Mouse (Mus musculus) kidney, postnatal 36 days (tissue): ENCODE data around the gene Zfp526.

ENCODE experiments used
- DNase-seq, 2 experiments: peaks; one replicate each; pipeline ENCODE4 v3.0.0; 2021 to 2022; ENCODE audit warnings: mixed read lengths in 2 of 2

Zfp526 gene

GRCm38 (mm10) chr7:25221102-25221883 lies at the start of gene Zfp526:
Gene Zfp526, plus strand, starts transcription at chr7:25221425.
- DNase-seq: peak; percentile 99

GRCm38 (mm10) chr7:25172669-25173068 lies 48.6 kb upstream of the Zfp526 start:
- DNase-seq: no peak

DNA sequence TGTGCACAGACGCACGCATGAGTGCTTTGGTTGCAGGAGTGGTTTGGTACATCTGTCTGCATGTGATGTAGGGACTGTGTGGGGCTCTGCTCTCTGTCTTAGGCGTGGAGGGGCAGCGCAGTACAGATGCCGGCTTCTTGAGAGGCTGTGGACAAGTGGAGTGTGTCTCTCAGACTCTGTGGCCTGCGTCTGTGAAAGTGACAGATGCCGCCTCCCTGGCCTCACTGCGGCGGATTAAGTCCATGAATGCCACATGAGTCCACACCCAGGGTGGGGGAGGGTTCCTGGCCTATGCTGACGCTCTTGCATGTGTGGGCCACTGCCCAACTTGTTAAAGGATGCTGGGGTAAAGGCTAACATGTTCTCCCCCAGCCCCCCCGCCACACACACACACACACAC lies 46.9 kb upstream of the Zfp526 start:
- DNase-seq: no peak

DNA sequence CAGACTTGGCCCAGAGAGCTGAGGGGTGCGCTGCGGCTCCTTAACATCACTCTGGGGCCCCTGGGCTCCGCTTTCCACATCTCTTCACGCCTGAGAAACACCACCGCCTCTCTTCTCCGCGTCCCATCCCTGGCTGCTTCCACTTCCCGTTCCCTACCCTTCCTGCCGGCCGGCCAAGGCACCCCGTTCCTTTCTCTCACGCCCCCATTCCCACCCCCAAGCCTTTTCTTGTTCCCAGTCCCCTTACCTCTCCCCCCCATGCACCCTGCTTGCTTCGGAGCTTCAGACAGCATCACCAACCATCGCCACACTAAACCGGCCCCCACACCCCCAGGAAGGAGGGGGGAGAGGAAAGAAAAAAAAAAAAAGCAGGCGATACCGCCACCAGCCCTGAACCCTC lies 42.9 kb upstream of the Zfp526 start:
- no peak for DNase-seq

- DNase-seq: no peak
Observed at GRCm38 (mm10) chr7:25178787-25179605, 42.2 kb upstream of the Zfp526 start.

- DNase-seq: peak; percentile 56 to 78
Observed at GRCm38 (mm10) chr7:25179606-25180161, 41.5 kb upstream of the Zfp526 start, which contains the start of gene Pou2f2. Gene Pou2f2, minus strand, starts transcription at chr7:25179726.

- DNase-seq: no peak
Observed at GRCm38 (mm10) chr7:25180512-25180911, 40.7 kb upstream of the Zfp526 start.

DNA sequence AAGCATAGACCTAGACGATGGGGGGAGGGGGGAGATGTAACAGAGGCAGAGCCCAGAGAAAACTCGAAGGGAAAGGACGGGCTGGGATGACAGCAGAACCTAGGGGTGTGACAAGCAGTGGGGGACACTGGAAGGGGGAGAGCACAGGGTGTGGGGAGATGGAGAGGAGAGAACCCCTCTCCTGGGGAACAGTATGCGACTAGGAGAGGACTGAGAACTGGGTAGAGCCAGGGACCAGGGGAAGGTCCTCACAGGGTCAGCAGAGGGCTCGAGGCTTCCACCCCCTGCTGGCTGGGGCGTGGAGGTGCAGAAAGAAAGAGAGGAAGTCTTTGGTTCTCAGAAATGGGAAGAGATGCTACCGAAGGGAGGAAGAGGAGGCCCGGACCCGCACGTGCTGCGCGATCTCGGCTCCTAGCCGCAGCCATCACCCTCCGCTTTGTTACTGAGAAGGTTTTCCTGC lies 39.9 kb upstream of the Zfp526 start:
- DNase-seq: peak in 1 of 2 experiments; percentile 58

DNA sequence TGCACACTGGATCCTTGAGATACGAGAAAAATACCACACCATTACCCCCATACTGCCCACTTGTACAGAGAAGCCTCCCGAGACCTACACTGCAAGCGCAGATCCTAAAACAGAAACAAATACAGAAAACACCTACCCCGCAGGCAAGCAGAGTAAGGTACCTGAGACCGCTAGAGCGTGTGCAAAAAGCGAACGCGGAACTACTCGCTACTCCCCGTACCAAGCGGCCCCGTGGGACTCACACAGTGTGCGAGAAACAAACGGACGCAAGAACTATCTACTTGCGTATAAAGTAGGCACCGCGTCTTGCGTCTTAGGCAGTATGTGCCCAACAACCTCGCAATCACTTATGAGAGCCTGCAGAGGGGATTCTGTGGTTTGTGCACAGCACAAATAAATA lies 39.4 kb upstream of the Zfp526 start:
- DNase-seq: no peak

DNA sequence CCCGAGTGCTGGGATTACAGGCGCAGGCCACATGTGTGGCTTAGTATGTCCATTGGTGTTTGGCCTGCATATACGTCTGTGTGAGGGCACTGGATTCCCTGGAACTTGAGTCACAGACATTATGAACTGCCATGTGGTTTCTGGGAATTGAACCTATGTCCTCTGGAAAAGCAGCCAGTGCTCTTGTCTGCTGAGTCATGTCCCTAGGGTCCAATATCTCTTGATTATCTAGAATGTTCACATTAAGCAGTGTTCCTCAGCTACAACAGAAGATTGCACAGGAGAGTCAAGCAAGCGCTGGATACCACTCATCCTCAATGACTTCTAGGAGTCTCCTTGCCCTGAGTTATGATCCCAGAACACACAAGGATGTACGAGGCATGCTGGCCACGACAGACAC lies 37.1 kb upstream of the Zfp526 start:
- DNase-seq: no peak

DNA sequence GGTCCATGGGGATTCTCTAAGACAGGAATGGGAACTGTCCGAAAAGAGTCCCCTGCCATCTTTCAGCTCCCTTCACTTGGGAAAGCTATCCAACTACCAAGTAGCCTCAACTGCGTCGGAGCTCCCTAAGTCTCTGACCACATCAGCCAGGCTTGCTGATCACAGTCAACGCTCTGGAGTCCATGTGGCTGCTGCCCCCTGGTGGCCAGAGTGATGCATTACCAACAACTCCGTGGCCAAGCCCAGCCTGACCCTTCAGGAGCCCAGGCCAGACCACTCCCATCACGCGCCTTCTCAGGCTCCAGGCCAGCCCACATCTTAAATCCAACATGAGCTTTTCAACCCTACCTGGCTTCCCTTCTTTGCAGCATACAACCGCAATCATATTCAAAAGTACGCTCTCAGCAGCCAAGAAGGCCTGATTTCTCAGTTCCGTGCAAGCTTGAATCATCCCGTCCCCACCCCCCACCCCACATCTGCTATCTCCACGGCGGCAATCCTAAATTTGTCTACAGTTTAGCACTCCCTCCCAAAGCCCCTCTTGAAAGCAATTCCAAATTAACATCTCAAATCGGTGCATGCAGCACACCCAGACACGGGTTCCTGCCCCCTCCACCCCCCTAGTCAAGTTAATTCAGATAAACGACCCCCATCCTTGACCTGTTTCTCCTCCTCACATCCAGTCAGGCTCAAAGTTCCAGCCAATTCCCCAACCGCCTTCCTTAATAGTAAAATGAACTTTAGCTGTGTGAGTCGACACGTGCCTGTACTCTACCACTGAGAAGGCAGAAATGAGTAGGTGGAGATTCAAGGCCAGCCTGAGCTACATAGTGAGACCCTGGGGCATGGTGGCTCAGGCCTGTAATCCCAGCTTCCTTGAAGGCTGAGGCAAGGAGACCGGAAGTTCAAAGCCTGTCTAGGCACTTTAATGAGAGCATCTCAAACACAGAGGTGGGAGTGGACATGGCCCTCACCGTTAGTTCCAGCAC lies 33.3 kb upstream of the Zfp526 start:
- DNase-seq: peak; percentile 81 to 93

DNA sequence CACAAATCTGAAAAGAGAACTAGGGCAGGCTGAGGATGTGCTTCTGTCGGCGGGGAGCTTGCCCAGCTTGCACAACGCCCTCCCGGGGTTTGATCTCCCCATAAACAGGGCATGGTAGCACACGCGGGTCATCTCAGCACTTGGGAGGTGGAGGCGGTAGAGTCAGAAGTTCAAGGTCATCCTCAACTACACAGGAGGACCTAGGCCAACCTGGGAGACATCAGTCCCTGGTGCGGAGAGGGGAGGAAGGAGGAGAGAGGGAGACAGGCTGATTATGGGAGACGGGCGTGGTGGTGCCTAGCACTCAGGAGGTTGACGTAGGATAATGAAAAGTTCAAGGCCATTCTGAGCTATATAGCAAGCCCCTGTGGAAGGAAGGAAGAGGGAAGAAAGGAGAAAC lies 30.4 kb upstream of the Zfp526 start:
- no peak for DNase-seq

- no peak for DNase-seq
Observed at GRCm38 (mm10) chr7:25192110-25192509, 29.1 kb upstream of the Zfp526 start.

DNA sequence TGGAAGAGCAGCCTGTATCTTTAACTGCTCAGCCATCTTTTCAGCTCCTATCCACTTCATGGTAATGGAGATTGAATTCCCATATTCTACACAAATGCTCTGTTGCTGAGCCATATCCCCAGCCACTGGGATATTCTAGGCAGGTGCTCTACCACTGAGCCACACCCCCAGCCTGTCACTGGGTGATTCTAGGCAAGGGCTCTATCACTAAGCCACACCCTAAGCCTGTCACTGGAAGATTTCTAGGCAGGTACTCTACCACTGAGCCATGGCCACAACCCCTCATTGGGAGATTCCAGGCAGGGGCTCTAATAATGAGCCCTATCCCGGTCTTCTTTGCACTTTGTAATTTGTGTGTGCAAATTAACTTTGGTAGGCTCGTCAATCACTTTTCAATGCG lies 26.1 kb upstream of the Zfp526 start:
- DNase-seq: no peak

DNA sequence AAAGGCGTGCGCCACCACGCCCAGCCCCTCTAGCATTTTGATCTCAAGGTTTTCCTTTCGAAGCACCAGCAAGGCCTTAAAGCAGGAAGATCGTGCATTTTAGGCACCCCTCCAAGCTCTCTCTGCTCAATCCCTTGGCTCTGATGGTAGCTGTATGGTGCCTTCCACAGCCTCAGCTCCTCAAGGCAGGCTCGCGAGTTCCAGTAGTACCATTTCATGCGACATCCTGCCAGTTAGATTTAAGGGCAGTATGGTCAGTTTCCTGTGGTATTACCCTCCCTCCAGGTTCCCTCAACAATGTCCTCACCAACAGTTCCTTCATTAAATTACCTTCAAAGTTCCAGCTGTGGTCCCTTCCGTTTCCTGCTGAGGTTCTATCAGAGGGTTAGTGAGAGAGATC lies 25.1 kb upstream of the Zfp526 start:
- no peak for DNase-seq

GRCm38 (mm10) chr7:25197384-25198018 lies 23.7 kb upstream of the Zfp526 start:
- DNase-seq: peak in 1 of 2 experiments; percentile 56

- DNase-seq: no peak
Observed at GRCm38 (mm10) chr7:25203624-25204023, 17.6 kb upstream of the Zfp526 start.

- DNase-seq: no peak
Observed at GRCm38 (mm10) chr7:25205355-25206093, 15.7 kb upstream of the Zfp526 start.

DNA sequence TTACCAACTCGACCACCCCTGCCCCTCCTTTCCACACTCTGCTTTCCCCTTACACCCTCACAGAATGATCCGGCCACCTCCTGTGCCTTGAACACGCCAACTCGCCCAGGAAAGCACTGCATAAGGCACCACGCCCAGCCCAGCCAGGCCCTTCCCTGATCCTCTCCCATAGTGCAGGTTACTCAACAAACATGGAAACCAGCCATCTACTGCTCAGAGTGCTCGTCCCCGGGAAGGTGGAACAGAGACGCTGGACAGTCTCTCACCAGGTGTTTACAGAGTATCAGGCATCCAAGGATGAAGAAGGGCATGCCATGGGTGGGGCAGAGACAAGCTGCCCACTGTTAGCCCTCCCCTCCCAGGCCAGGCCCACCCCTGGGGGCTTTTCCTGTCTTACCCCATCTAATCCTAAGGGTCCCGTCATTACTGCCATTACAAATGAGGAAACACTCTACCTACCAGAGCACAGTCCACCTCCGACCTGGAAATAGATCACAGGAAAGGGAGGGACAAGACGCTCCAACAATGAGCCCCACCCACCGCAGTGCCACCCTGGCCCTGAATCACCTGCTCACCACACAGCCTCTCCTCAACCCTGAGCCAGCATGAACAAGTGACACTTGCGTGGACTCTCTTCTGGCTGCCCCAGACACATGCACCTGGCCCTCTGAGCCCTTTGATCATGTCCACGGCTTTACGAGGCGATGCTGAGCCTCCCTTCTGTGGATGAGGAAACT lies 15.0 kb upstream of the Zfp526 start:
- no peak for DNase-seq

DNA sequence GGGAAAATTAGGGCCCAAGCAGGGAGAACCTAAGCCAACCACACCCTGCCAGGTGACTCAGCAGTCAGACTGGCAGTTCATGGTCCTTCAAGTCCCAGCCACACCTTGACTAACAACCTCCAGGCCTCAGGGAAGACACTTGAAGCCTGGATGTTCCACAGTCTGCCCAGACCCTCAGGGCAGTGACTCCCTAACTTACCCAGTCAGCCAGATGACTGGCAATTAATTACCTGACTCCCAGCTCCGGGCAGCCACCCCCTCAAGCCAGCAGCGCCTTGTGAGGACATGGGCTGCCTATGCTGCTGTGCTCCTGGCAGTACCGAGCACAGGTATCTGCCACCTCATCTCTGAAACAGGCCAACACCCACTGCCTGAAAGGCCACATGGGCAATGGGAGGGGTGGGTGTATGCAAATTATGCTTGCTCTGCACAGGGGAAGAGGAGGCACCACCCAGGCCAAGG lies 12.0 kb upstream of the Zfp526 start:
- DNase-seq: no peak
